Mouse (Mus musculus): ENCODE results near the gene Spc24. TPM values are rescaled to one million over a fixed set of nuclear protein-coding genes. Genes with fewer than 3 reads are reported as not detected.

The Spc24 gene
- polyA plus RNA-seq, 1 experiment from 2014 or later = 10.4 TPM

DNA sequence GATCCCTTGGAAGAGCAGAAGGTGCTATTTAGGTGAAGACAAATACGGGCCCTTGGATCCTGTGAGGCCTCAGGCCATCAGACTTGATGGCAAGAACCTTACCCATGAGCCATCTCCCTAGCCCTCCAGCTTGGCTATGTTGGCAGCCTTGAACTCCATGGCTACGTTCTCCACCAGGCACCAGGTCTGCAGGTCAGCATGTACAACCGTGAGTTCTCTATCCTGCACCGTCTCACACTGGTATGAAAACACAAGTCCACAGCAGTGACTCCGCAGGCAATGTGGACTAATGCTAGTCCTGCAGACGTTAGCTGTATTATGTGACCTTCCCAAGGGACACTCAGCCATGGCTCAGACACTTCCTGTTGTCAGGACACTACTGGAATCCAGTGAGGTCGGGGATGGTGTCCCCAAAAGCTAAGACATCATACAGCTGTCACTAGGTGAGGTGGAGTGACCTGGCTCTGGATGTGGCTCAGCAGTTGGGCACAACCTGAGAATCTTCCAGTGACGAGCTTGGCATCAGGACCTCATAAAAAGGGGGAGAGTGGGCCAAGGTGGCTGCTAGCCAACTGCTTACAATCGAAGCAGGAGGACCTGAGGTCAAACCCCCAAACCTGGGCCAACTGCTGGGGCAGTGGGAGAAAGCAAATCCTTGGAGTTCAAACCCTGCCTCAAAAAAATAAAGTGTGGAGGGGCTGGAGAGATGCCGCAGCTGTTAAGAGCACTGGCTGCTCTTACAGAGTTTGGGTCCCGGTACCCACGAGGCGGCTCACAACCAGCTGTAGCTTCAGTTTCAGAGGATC, 5.4 kb downstream of the Spc24 start:
- WGBS = 81% methylated on average over 13 of the region's 13 CpGs

GRCm38 (mm10) chr9:21754003-21754402, 6.1 kb downstream of the Spc24 start:
- Histone ChIP-seq H3K4me2 (ENCODE audit: low read length) (no peak overlapping the region), H3K4me3 (ENCODE audit: low read depth, low read length) (no peak overlapping the region), H3K27ac (ENCODE audit: low read length) (no peak overlapping the region), H3K27me3 (ENCODE audit: control insufficient read depth, insufficient read depth, low read depth, low read length) (no peaks in the 10 kb centered on the region), H3K4me1 (ENCODE audit: control insufficient read depth, insufficient read depth, low read length) (no peaks in the 10 kb centered on the region), H3K9ac (ENCODE audit: low read depth, low read length) (no peak overlapping the region), H3K9me3 (replicated peaks; ENCODE audit: control insufficient read depth, low read length, poor library complexity, severe bottlenecking) (no peaks in the 10 kb centered on the region), H3K36me3 (ENCODE audit: control insufficient read depth, insufficient read depth, low read length) (0 out of 2 replicates have a peak, but pooled peaks cover 3% of the 10 kb centered on the region)
- 89% methylated on average over 2 of the region's 2 CpGs for WGBS
- ATAC-seq = no peak

More for the DNA sequence above, 5.4 kb downstream of the Spc24 start:
- Histone ChIP-seq H3K27ac (ENCODE audit: low read length) (no peak overlapping the region), H3K9me3 (replicated peaks; ENCODE audit: control insufficient read depth, low read length, poor library complexity, severe bottlenecking) (no peaks in the 10 kb centered on the region), H3K27me3 (ENCODE audit: control insufficient read depth, insufficient read depth, low read depth, low read length) (no peaks in the 10 kb centered on the region), H3K4me1 (ENCODE audit: control insufficient read depth, insufficient read depth, low read length) (peaks cover 2% of the 10 kb centered on the region), H3K9ac (ENCODE audit: low read depth, low read length) (no peak overlapping the region), H3K4me3 (ENCODE audit: low read depth, low read length) (no peak overlapping the region), H3K4me2 (ENCODE audit: low read length) (no peak overlapping the region), H3K36me3 (ENCODE audit: control insufficient read depth, insufficient read depth, low read length) (no peaks in the 10 kb centered on the region)
- ATAC-seq = no peak

DNA sequence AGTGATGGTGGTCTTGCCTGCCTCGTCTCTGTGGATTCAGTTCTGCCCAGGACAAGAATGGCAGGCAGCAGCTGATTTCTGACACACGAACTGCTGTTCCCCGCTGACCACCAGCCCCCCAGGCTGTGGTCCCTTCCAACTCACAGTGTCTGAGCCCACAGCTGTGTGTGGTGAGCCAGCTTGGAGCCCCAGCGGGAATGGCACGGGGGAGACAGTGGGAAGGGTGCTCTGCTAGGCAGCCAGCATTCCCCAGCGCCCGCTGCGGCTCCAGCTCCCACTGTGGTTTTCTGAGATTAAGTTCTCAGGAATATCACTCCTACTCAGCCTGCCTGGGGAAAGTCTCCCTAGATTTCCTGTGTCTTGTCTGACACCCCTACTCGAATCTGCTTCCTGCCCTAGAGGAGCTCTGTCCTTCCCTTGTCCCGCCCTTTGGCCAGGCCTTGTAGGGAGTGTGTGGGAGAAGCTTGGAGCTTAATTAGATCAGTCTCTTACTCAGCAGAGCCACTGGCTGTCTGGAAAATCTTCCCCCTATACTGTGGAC, 7.8 kb downstream of the Spc24 start:
- no peak overlapping the region for H3K27ac ChIP-seq (ENCODE audit: low read length)
- no peak for ATAC-seq
- 67% methylated on average over 10 of the region's 10 CpGs for WGBS

GRCm38 (mm10) chr9:21751347-21751746, 8.8 kb downstream of the Spc24 start:
- Histone ChIP-seq H3K9me3 (replicated peaks; ENCODE audit: control insufficient read depth, low read length, poor library complexity, severe bottlenecking) (no peaks in the 10 kb centered on the region), H3K4me2 (ENCODE audit: low read length) (no peak overlapping the region), H3K9ac (ENCODE audit: low read depth, low read length) (no peak overlapping the region), H3K4me1 (ENCODE audit: control insufficient read depth, insufficient read depth, low read length) (no peaks in the 10 kb centered on the region), H3K27ac (ENCODE audit: low read length) (no peak overlapping the region), H3K27me3 (ENCODE audit: control insufficient read depth, insufficient read depth, low read depth, low read length) (no peaks in the 10 kb centered on the region), H3K4me3 (ENCODE audit: low read depth, low read length) (no peak overlapping the region), H3K36me3 (ENCODE audit: control insufficient read depth, insufficient read depth, low read length) (peaks cover 7% of the 10 kb centered on the region; the same call in 1 of the 2 replicates)
- WGBS = 69% methylated on average over 6 of the region's 6 CpGs
- ATAC-seq = no peak

More for the DNA sequence above, 7.8 kb downstream of the Spc24 start:
- Histone ChIP-seq H3K9me3 (replicated peaks; ENCODE audit: control insufficient read depth, low read length, poor library complexity, severe bottlenecking) (no peaks in the 10 kb centered on the region), H3K9ac (ENCODE audit: low read depth, low read length) (no peak overlapping the region), H3K4me2 (ENCODE audit: low read length) (no peak overlapping the region), H3K4me1 (ENCODE audit: control insufficient read depth, insufficient read depth, low read length) (no peaks in the 10 kb centered on the region), H3K36me3 (ENCODE audit: control insufficient read depth, insufficient read depth, low read length) (peaks cover 5% of the 10 kb centered on the region; the same call in 1 of the 2 replicates), H3K27me3 (ENCODE audit: control insufficient read depth, insufficient read depth, low read depth, low read length) (no peaks in the 10 kb centered on the region), H3K4me3 (ENCODE audit: low read depth, low read length) (no peak overlapping the region)

- H3K36me3 ChIP-seq (ENCODE audit: control insufficient read depth, insufficient read depth, low read length) = peaks cover 14% of the 10 kb centered on the region; the same call in 1 of the 2 replicates
- no peak for ATAC-seq
Observed at GRCm38 (mm10) chr9:21750370-21750769, 9.7 kb downstream of the Spc24 start.

GRCm38 (mm10) chr9:21749382-21750118, 10.6 kb downstream of the Spc24 start:
- peaks cover 15% of the 10 kb centered on the region for H3K36me3 ChIP-seq (ENCODE audit: control insufficient read depth, insufficient read depth, low read length)
- no peaks in the 10 kb centered on the region for H3K9me3 ChIP-seq (replicated peaks; ENCODE audit: control insufficient read depth, low read length, poor library complexity, severe bottlenecking)
- 91% methylated on average over 6 of the region's 6 CpGs for WGBS

More at GRCm38 (mm10) chr9:21750370-21750769, 9.7 kb downstream of the Spc24 start:
- no peak overlapping the region for H3K4me2 ChIP-seq (ENCODE audit: low read length)
- no peak overlapping the region for H3K9ac ChIP-seq (ENCODE audit: low read depth, low read length)
- H3K27ac ChIP-seq (ENCODE audit: low read length) = no peak overlapping the region
- no peaks in the 10 kb centered on the region for H3K9me3 ChIP-seq (replicated peaks; ENCODE audit: control insufficient read depth, low read length, poor library complexity, severe bottlenecking)
- no peak overlapping the region for H3K4me3 ChIP-seq (ENCODE audit: low read depth, low read length)
- 74% methylated on average over 3 of the region's 3 CpGs for WGBS
- H3K4me1 ChIP-seq (ENCODE audit: control insufficient read depth, insufficient read depth, low read length) = no peaks in the 10 kb centered on the region
- H3K27me3 ChIP-seq (ENCODE audit: control insufficient read depth, insufficient read depth, low read depth, low read length) = no peaks in the 10 kb centered on the region

GRCm38 (mm10) chr9:21748491-21748890, 11.6 kb downstream of the Spc24 start:
- 91% methylated on average over 10 of the region's 10 CpGs for WGBS
- no peak for ATAC-seq
- no peak overlapping the region for H3K27ac ChIP-seq (ENCODE audit: low read length)

More at GRCm38 (mm10) chr9:21749382-21750118, 10.6 kb downstream of the Spc24 start:
- H3K4me1 ChIP-seq (ENCODE audit: control insufficient read depth, insufficient read depth, low read length) = no peaks in the 10 kb centered on the region
- H3K4me2 ChIP-seq (ENCODE audit: low read length) = no peak overlapping the region
- H3K4me3 ChIP-seq (ENCODE audit: low read depth, low read length) = no peak overlapping the region
- no peaks in the 10 kb centered on the region for H3K27me3 ChIP-seq (ENCODE audit: control insufficient read depth, insufficient read depth, low read depth, low read length)
- ATAC-seq = no peak
- no peak overlapping the region for H3K9ac ChIP-seq (ENCODE audit: low read depth, low read length)
- no peak overlapping the region for H3K27ac ChIP-seq (ENCODE audit: low read length)

GRCm38 (mm10) chr9:21748033-21748432, 12.1 kb downstream of the Spc24 start:
- Histone ChIP-seq H3K27ac (ENCODE audit: low read length) (no peak overlapping the region), H3K4me1 (ENCODE audit: control insufficient read depth, insufficient read depth, low read length) (no peaks in the 10 kb centered on the region), H3K27me3 (ENCODE audit: control insufficient read depth, insufficient read depth, low read depth, low read length) (no peaks in the 10 kb centered on the region), H3K9me3 (replicated peaks; ENCODE audit: control insufficient read depth, low read length, poor library complexity, severe bottlenecking) (no peaks in the 10 kb centered on the region), H3K4me3 (ENCODE audit: low read depth, low read length) (no peak overlapping the region), H3K36me3 (ENCODE audit: control insufficient read depth, insufficient read depth, low read length) (peaks cover 20% of the 10 kb centered on the region), H3K4me2 (ENCODE audit: low read length) (no peak overlapping the region), H3K9ac (ENCODE audit: low read depth, low read length) (no peak overlapping the region)
- no peak for ATAC-seq
- 68% methylated on average over 7 of the region's 7 CpGs for WGBS

More at GRCm38 (mm10) chr9:21748491-21748890, 11.6 kb downstream of the Spc24 start:
- Histone ChIP-seq H3K4me2 (ENCODE audit: low read length) (no peak overlapping the region), H3K4me1 (ENCODE audit: control insufficient read depth, insufficient read depth, low read length) (no peaks in the 10 kb centered on the region), H3K9ac (ENCODE audit: low read depth, low read length) (no peak overlapping the region), H3K4me3 (ENCODE audit: low read depth, low read length) (no peak overlapping the region), H3K27me3 (ENCODE audit: control insufficient read depth, insufficient read depth, low read depth, low read length) (no peaks in the 10 kb centered on the region), H3K9me3 (replicated peaks; ENCODE audit: control insufficient read depth, low read length, poor library complexity, severe bottlenecking) (no peaks in the 10 kb centered on the region), H3K36me3 (ENCODE audit: control insufficient read depth, insufficient read depth, low read length) (peaks cover 20% of the 10 kb centered on the region)

Data from midbrain, embryonic 16.5 days (tissue).